Comparison of ENCODE assay signal across 8 mouse cellular contexts in the genomic region with DNA sequence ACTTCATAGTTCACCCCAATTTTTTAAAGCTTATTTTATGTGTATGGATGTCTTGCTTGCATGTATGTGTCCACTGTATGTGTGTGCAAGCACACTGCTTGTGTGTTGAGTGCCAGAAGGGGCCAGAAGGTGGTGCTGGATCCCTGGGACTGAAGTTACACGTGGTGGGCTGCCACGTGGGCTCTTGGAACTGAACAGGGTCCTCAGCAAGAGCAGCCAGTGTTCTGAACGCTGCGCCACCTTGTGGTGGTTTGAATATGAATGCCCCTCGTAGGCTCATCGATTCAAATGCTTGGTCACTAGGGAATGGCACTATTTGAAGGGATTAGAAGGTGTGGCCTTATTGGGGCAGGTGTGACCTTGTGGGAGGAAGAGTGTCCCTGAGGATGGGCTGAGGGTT. TPM values are rescaled to one million over a fixed set of nuclear protein-coding genes. Genes with fewer than 3 reads are reported as not detected.
DNase-seq lines count a peak whose midpoint lies in the region; ATAC-seq and TF ChIP-seq lines count a peak whose summit lies in the region.
"Had no signal": no experiment of that assay in that cellular context is flagged by ENCODE, and none has a peak within 500 bp of the region (broad histone marks: within the 10 kb centered on the region; RNA-seq: fewer than 3 reads in every experiment).

No protein-coding gene starts in this region.

- H3K27ac ChIP-seq in layer of hippocampus, adult 2 months = peak overlapping the region; percentile 70; the same call in 1 of the 2 replicates
- H3K27ac ChIP-seq in brown adipose tissue, adult 24 weeks (replicated peaks; ENCODE audit: low read depth, low read length) = peak overlapping the region; percentile 90; the same call in 1 of the 2 replicates
- no peak overlapping the region for H3K27ac ChIP-seq in hindbrain, embryonic 16.5 days (ENCODE audit: low read depth, low read length)
- H3K27ac ChIP-seq: liver, embryonic 15.5 days had no signal

- 24% methylated on average over 6 of the region's 6 CpGs for WGBS in hindbrain, embryonic 16.5 days

- no peaks in the 10 kb centered on the region for H3K36me3 ChIP-seq in hindbrain, embryonic 16.5 days (ENCODE audit: control insufficient read depth, insufficient read depth, low read length)
- H3K36me3 ChIP-seq: liver, embryonic 15.5 days had no signal

- no peak overlapping the region for H3K9ac ChIP-seq in hindbrain, embryonic 16.5 days (ENCODE audit: low read depth, low read length)
- H3K9ac ChIP-seq: liver, embryonic 15.5 days had no signal

- H3K4me2 ChIP-seq in hindbrain, embryonic 16.5 days (ENCODE audit: low read length) = no peak overlapping the region
- H3K4me2 ChIP-seq: liver, embryonic 15.5 days had no signal

- no peaks in the 10 kb centered on the region for H3K27me3 ChIP-seq in hindbrain, embryonic 16.5 days (replicated peaks; ENCODE audit: control insufficient read depth, insufficient read depth, low read length)
- H3K27me3 ChIP-seq: liver, embryonic 15.5 days had no signal

- peak in 1 of 2 experiments; percentile 41 for DNase-seq in layer of hippocampus, adult 2 months (ENCODE audit: low spot score in 2 of 2)
- no peak for DNase-seq in layer of hippocampus, adult 9-10 months (ENCODE audit: low spot score)
- DNase-seq in NIH3T3 (ENCODE audit: low read depth) = peak; percentile 34
- peak; percentile 77 for DNase-seq in thymus, postnatal 25 days

- H3K4me3 ChIP-seq in layer of hippocampus, adult 2 months = no peak overlapping the region
- no peak overlapping the region for H3K4me3 ChIP-seq in brown adipose tissue, adult 24 weeks (ENCODE audit: insufficient read depth, low read depth, low read length)
- H3K4me3 ChIP-seq in hindbrain, embryonic 16.5 days (ENCODE audit: low read length) = no peak overlapping the region
- H3K4me3 ChIP-seq: liver, embryonic 15.5 days had no signal

- peak; percentile 9; the same call in 1 of the 2 replicates for ATAC-seq in hindbrain, embryonic 16.5 days
- ATAC-seq in megakaryocyte progenitor cell, adult 5-6 weeks (replicated peaks; ENCODE audit: poor library complexity) = peak; percentile 37; the same call in 1 of the 2 replicates

- peak; percentile 80 for TF ChIP-seq CTCF in layer of hippocampus, adult 2 months (conservative IDR thresholded peaks at IDR 0.05)

- H3K4me1 ChIP-seq in brown adipose tissue, adult 24 weeks (ENCODE audit: control insufficient read depth, insufficient read depth, insufficient read length, low read length) = peaks cover 19% of the 10 kb centered on the region
- H3K4me1 ChIP-seq in hindbrain, embryonic 16.5 days (ENCODE audit: control insufficient read depth, insufficient read depth, low read depth, low read length) = peaks cover 2% of the 10 kb centered on the region; the same call in 1 of the 2 replicates
- H3K4me1 ChIP-seq: liver, embryonic 15.5 days had no signal

- H3K9me3 ChIP-seq in hindbrain, embryonic 16.5 days (ENCODE audit: control insufficient read depth, low read length) = peaks cover 11% of the 10 kb centered on the region
- H3K9me3 ChIP-seq: liver, embryonic 15.5 days had no signal

RNA-seq across cellular contexts. Expression of gene A530016L24Rik, which starts 38.4 kb away (rescaled TPM):
- under 1 TPM; 0.13 to 0.25 TPM for total RNA-seq in layer of hippocampus, adult 2 months (2021)
- polyA plus RNA-seq in brown adipose tissue, adult 24 weeks (2012; ENCODE audit: insufficient read depth, insufficient read length, missing spikeins) = 130 and 140 TPM in 2 replicates
- 0.10 and 0.12 TPM in 2 replicates for polyA plus RNA-seq in hindbrain, embryonic 16.5 days (2015; fragmentation: Nextera tagmentation; extraction: Ambion mirVana)
- total RNA-seq in megakaryocyte progenitor cell, adult 5-6 weeks (2015) = not detected in 2 replicates
- not detected in 2 replicates for total RNA-seq in megakaryocyte progenitor cell, adult 5-6 weeks (2017)
- polyA plus RNA-seq: liver, embryonic 15.5 days had no signal
